Mouse (Mus musculus) sigmoid colon, adult 10 weeks (tissue): ENCODE data around the gene Syde1. TPM values are rescaled to one million over a fixed set of nuclear protein-coding genes. Genes with fewer than 3 reads are reported as not detected.

ENCODE experiments used
- polyA plus RNA-seq: library from polyadenylated mRNA; stranded (reverse); fragments of 350-450 nt; fragmentation: Illumina TruSeq; extraction: RNeasy Lipid Tissue Mini Kit (QIAGEN cat#74804); gene quantifications from one replicate; pipeline ENCODE4 v1.2.3, GENCODE M21; 2014; ENCODE audit warnings: low read depth, low replicate concordance

Syde1 gene
- 2.2 TPM for polyA plus RNA-seq

GRCm38 (mm10) chr10:78591406-78592328 lies at the start of gene Syde1:
TSS of gene Syde1 (minus strand) at chr10:78591964.

GRCm38 (mm10) chr10:78617974-78618373 lies 26.2 kb upstream of the Syde1 start, which contains the start of gene Olfr1357:
TSS of gene Olfr1357 (minus strand) at chr10:78618074.

GRCm38 (mm10) chr10:78574250-78575104 lies 17.3 kb downstream of the Syde1 start, which contains the start of gene Ilvbl:
TSS of gene Ilvbl (plus strand) at chr10:78574346.

Other genes starting within 250 kb of the Syde1 start
- 11.5 TPM for gene Agpat3, start 239.5 kb downstream of the Syde1 start, polyA plus RNA-seq
- 24.8 TPM for gene Rrp1, start 178.9 kb downstream of the Syde1 start, polyA plus RNA-seq
- 58.7 TPM for gene Cstb, start 166.3 kb downstream of the Syde1 start, polyA plus RNA-seq
- gene Pdxk, start 127.0 kb downstream of the Syde1 start, polyA plus RNA-seq: 7.9 TPM
- gene Olfr1358, start 74.5 kb downstream of the Syde1 start, polyA plus RNA-seq: not detected
- gene Ilvbl, start 17.6 kb downstream of the Syde1 start, polyA plus RNA-seq: 5.2 TPM
- gene Olfr1357, start 26.1 kb upstream of the Syde1 start, polyA plus RNA-seq: not detected
- gene Casp14, start 126.3 kb upstream of the Syde1 start, polyA plus RNA-seq: 32.4 TPM
- gene Ccdc105, start 161.1 kb upstream of the Syde1 start, polyA plus RNA-seq: not detected
- gene Slc1a6, start 188.5 kb upstream of the Syde1 start, polyA plus RNA-seq: not detected